Mouse (Mus musculus): ENCODE measurements around the gene Frmd4a. TPM values are rescaled to one million over a fixed set of nuclear protein-coding genes. Genes with fewer than 3 reads are reported as not detected.
A peak's percentile ranks its signal among the peaks of the same experiment; 100 is the strongest.

The Frmd4a gene
- polyA plus RNA-seq, 1 experiment, result 22.8 TPM

- Histone ChIP-seq H3K27ac (ENCODE audit: control insufficient read depth, insufficient read depth, low read depth, low read length, poor library complexity) (no peak overlapping the region), H3K4me3 (replicated peaks; ENCODE audit: control insufficient read depth, low read depth, low read length) (no peak overlapping the region), H3K4me1 (ENCODE audit: control insufficient read depth, insufficient read depth, low read length) (peaks cover 4% of the 10 kb centered on the region)
- TF ChIP-seq CTCF (IDR thresholded peaks at IDR 0.05; ENCODE audit: control insufficient read depth, insufficient read depth, low read length) (no peak), POLR2A (IDR thresholded peaks at IDR 0.05; ENCODE audit: borderline replicate concordance, control insufficient read depth, low read depth, low read length) (no peak)
- WGBS, result 0% methylated on average over 1 of the region's 1 CpGs
Observed at GRCm38 (mm10) chr2:4563322-4563721, 545.8 kb downstream of the Frmd4a start.

- 87% methylated on average over 4 of the region's 4 CpGs for WGBS
Observed at GRCm38 (mm10) chr2:4566260-4566955, 548.9 kb downstream of the Frmd4a start.

DNA sequence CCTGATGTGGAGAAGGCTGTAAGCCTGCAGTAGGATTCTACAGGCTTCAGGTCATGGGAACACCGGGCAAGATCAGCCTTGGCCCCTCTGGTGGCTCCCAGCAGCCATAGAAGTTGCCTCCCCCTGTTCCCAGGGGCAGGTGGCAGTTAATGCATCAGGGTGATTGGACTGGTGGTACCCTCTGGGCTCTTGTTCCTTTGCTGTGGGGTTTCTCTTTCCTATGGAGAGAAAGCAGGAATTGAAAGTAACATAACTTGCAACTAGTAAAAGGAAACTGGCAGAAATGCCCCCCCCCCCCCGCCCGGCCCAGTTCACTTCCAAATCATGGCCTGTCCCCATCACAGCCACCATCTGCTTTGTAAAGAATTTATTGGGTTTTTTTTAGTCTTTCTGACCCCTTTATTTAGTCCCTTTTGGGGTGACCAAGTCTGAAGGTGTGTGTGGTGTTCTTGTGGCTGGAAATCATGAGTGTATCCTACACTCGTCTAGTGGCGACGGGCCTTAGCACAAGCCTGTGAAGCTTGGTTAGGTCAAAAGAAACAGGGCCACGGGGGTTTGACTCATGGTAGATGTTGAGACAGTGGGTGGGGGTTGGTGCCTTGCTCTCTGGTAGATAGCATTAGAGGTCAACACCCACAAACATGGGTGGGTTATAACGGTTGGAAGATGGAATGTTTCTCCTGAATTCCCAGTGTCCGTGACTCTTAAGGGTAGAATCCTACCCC lies 549.6 kb downstream of the Frmd4a start:
- Histone ChIP-seq H3K4me1 (ENCODE audit: control insufficient read depth, insufficient read depth, low read length) (peaks cover 2% of the 10 kb centered on the region), H3K27ac (ENCODE audit: control insufficient read depth, insufficient read depth, low read depth, low read length, poor library complexity) (peak overlapping the region; percentile 65), H3K4me3 (replicated peaks; ENCODE audit: control insufficient read depth, low read depth, low read length) (no peak overlapping the region)
- WGBS, result 79% methylated on average over 9 of the region's 9 CpGs
- no peak for TF ChIP-seq POLR2A (IDR thresholded peaks at IDR 0.05; ENCODE audit: borderline replicate concordance, control insufficient read depth, low read depth, low read length)
- no peak for TF ChIP-seq CTCF (IDR thresholded peaks at IDR 0.05; ENCODE audit: control insufficient read depth, insufficient read depth, low read length)

More at GRCm38 (mm10) chr2:4566260-4566955, 548.9 kb downstream of the Frmd4a start:
- Histone ChIP-seq H3K4me1 (ENCODE audit: control insufficient read depth, insufficient read depth, low read length) (peaks cover 2% of the 10 kb centered on the region), H3K4me3 (replicated peaks; ENCODE audit: control insufficient read depth, low read depth, low read length) (no peak overlapping the region), H3K27ac (ENCODE audit: control insufficient read depth, insufficient read depth, low read depth, low read length, poor library complexity) (peak overlapping the region; percentile 65)
- no peak for TF ChIP-seq CTCF (IDR thresholded peaks at IDR 0.05; ENCODE audit: control insufficient read depth, insufficient read depth, low read length)

DNA sequence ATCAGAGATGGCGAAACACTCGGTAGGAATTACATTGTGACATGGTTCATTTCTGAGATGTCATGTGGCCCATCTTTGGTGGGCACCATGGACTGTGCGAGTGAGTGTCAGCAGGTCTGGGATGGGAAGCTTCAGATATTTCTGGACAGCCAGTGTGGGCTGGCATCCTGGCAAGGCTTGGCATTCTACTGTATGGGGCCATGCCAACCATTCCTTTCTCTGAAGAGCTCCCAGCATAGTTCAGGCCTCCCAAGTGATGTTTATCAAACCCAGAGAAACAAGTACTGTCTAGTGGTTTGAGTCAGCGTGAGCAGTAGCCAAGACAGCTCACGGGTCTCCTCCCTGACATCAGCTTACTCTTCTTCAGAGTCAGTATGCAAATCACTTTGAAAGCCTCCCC lies 551.5 kb downstream of the Frmd4a start:
- Histone ChIP-seq H3K27ac (ENCODE audit: control insufficient read depth, insufficient read depth, low read depth, low read length, poor library complexity) (peak overlapping the region; percentile 38), H3K4me3 (replicated peaks; ENCODE audit: control insufficient read depth, low read depth, low read length) (no peak overlapping the region), H3K4me1 (ENCODE audit: control insufficient read depth, insufficient read depth, low read length) (peaks cover 7% of the 10 kb centered on the region)
- 66% methylated on average over 5 of the region's 5 CpGs for WGBS
- TF ChIP-seq CTCF (IDR thresholded peaks at IDR 0.05; ENCODE audit: control insufficient read depth, insufficient read depth, low read length), result no peak
- TF ChIP-seq POLR2A (IDR thresholded peaks at IDR 0.05; ENCODE audit: borderline replicate concordance, control insufficient read depth, low read depth, low read length), result no peak

- WGBS, result 22% methylated on average over 10 of the region's 10 CpGs
- H3K4me1 ChIP-seq (ENCODE audit: control insufficient read depth, insufficient read depth, low read length), result peaks cover 7% of the 10 kb centered on the region
- TF ChIP-seq POLR2A (IDR thresholded peaks at IDR 0.05; ENCODE audit: borderline replicate concordance, control insufficient read depth, low read depth, low read length), result no peak
- TF ChIP-seq CTCF (IDR thresholded peaks at IDR 0.05; ENCODE audit: control insufficient read depth, insufficient read depth, low read length), result no peak
- H3K27ac ChIP-seq (ENCODE audit: control insufficient read depth, insufficient read depth, low read depth, low read length, poor library complexity), result peak overlapping the region; percentile 56
- no peak overlapping the region for H3K4me3 ChIP-seq (replicated peaks; ENCODE audit: control insufficient read depth, low read depth, low read length)
Observed at GRCm38 (mm10) chr2:4570186-4570861, 552.8 kb downstream of the Frmd4a start.

- WGBS, result 68% methylated on average over 7 of the region's 7 CpGs
- Histone ChIP-seq H3K4me3 (replicated peaks; ENCODE audit: control insufficient read depth, low read depth, low read length) (no peak overlapping the region), H3K4me1 (ENCODE audit: control insufficient read depth, insufficient read depth, low read length) (peaks cover 7% of the 10 kb centered on the region), H3K27ac (ENCODE audit: control insufficient read depth, insufficient read depth, low read depth, low read length, poor library complexity) (peak overlapping the region; percentile 3; the same call in 1 of the 2 replicates)
- TF ChIP-seq CTCF (IDR thresholded peaks at IDR 0.05; ENCODE audit: control insufficient read depth, insufficient read depth, low read length), result no peak
- TF ChIP-seq POLR2A (IDR thresholded peaks at IDR 0.05; ENCODE audit: borderline replicate concordance, control insufficient read depth, low read depth, low read length), result no peak
Observed at GRCm38 (mm10) chr2:4572498-4573263, 555.2 kb downstream of the Frmd4a start.

DNA sequence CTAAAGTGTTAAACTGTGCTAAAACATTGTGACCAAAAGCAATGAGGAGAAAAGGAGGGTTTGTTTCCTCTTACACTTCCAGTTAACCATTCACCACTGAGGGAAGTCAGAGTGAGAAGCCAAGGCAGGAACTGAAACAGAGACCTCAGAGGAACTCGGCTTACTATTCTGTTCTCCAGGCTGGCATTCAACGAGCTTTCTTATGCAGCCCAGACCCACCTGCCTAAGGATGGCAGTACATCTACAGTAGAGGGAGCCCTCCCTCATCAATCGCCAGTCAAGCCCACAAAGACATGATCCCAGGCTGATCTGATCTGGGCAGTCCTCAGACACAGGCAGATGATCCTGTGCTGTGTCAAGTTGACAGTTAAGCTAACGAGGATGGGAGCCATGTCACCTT lies 555.9 kb downstream of the Frmd4a start:
- H3K4me1 ChIP-seq (ENCODE audit: control insufficient read depth, insufficient read depth, low read length), result peaks cover 7% of the 10 kb centered on the region
- no peak overlapping the region for H3K4me3 ChIP-seq (replicated peaks; ENCODE audit: control insufficient read depth, low read depth, low read length)
- TF ChIP-seq POLR2A (IDR thresholded peaks at IDR 0.05; ENCODE audit: borderline replicate concordance, control insufficient read depth, low read depth, low read length) (no peak), CTCF (IDR thresholded peaks at IDR 0.05; ENCODE audit: control insufficient read depth, insufficient read depth, low read length) (no peak)
- 42% methylated on average over 4 of the region's 4 CpGs for WGBS
- H3K27ac ChIP-seq (ENCODE audit: control insufficient read depth, insufficient read depth, low read depth, low read length, poor library complexity), result no peak overlapping the region

Measured in bone marrow, adult 2 months (tissue).